ENCODE assay signal across 8 mouse cellular contexts in genomic region chr6:66953951-66954519, GRCm38 (mm10). TPM values are rescaled to one million over a fixed set of nuclear protein-coding genes. Genes with fewer than 3 reads are reported as not detected.
DNase-seq lines count a peak whose midpoint lies in the region; ATAC-seq lines count a peak whose summit lies in the region.

No protein-coding gene starts in this region.

- peak; percentile 66 for ATAC-seq in megakaryocyte, adult 5-6 weeks (ENCODE audit: poor library complexity, severe bottlenecking)

- peak; percentile 13 to 20 for DNase-seq in cerebellum, postnatal 10 days
- DNase-seq in cerebellum, adult 11-12 months: no peak
- DNase-seq in A20 (ENCODE audit: low read depth, low spot score): peak; percentile 61
- DNase-seq in kidney, adult 8-10 months: peak; percentile 44 to 81
- DNase-seq in right cerebral cortex, adult 2 months (ENCODE audit: low spot score in 2 of 2): no peak
- DNase-seq in left cerebral cortex, adult 9 months (ENCODE audit: low spot score in 2 of 2): no peak
- no peak for DNase-seq in left cerebral cortex, adult 18-20 months (ENCODE audit: low spot score in 2 of 2)

RNA-seq across cellular contexts. Expression of gene Gng12, which starts 57.8 kb away (rescaled TPM):
- total RNA-seq in megakaryocyte, adult 5-6 weeks (2015): 61.0 and 78.1 TPM in 2 replicates
- total RNA-seq in megakaryocyte, adult 5-6 weeks (2017): 42.9 and 63.5 TPM in 2 replicates
- total RNA-seq in left cerebral cortex, adult 18-20 months (2021): 10 to 100 TPM; 52.5 to 63.1 TPM

Comparison
In these comparisons a context has a peak if more than half of its experiments do, and no peak if none do; other contexts are left out.
1. DNase-seq: peak in cerebellum, postnatal 10 days (2 of 2), A20 (single experiment) and kidney, adult 8-10 months (2 of 2); none in cerebellum, adult 11-12 months (single experiment), right cerebral cortex, adult 2 months (0 of 2), left cerebral cortex, adult 9 months (0 of 2) and left cerebral cortex, adult 18-20 months (0 of 2).